Mouse (Mus musculus): ENCODE data around the gene Qtrt2. TPM values are rescaled to one million over a fixed set of nuclear protein-coding genes. Genes with fewer than 3 reads are reported as not detected.

Qtrt2 gene
- polyA plus RNA-seq, 1 experiment from 2014 or later = 17.9 TPM

DNA sequence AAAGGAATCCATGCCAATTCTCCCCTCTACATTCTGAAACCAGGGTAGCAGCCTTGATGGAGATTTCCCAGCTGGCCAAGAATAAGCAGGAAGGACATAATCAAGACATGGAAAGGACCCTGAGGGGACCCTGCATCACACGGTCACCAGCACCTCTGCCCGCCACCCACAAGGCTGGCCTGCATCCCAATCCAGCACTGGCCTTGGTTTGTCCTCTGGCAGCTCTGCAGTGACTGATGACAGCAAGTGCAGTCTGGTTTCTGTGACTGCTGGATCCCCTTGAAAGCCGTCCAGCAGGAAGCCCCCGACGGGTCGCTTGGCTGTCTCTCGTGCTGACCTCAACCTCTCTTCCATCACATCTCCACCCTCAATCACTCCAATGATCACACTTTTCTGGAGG is 55.2 kb downstream of the Qtrt2 start:
- no peak overlapping the region for H3K4me2 ChIP-seq (ENCODE audit: low read depth, low read length)
- no peak overlapping the region for H3K4me3 ChIP-seq (ENCODE audit: low read length)
- no peak overlapping the region for H3K9ac ChIP-seq (ENCODE audit: low read depth, low read length)
- no peak for ATAC-seq
- H3K27me3 ChIP-seq (replicated peaks; ENCODE audit: control insufficient read depth, insufficient read depth, low read length) = no peaks in the 10 kb centered on the region
- no peaks in the 10 kb centered on the region for H3K9me3 ChIP-seq (ENCODE audit: control insufficient read depth, low read length)
- no peaks in the 10 kb centered on the region for H3K4me1 ChIP-seq (ENCODE audit: control insufficient read depth, insufficient read depth, low read length)
- no peak overlapping the region for H3K27ac ChIP-seq (ENCODE audit: low read length)
- peaks cover 11% of the 10 kb centered on the region; the same call in 1 of the 2 replicates for H3K36me3 ChIP-seq (ENCODE audit: control insufficient read depth, insufficient read depth, low read length)
- WGBS = 84% methylated on average over 7 of the region's 7 CpGs

DNA sequence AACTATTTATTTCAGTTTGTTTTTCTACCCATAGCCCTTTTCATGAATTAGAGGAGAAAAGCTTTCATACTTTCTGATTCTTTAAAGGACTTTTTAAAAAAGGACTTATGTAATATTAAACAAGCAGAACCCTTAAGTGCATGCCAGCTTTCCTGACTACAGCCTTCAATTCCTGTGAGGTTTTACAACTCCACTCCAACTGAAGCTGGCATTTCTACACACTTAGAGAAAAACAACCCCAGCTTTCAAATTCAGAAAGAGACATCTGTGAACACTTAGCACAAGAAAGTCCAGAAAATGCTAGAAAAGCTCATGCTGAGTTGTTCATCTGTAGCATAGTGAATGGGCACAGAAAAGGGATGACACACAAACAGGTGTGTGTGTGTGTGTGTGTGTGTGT is 56.8 kb downstream of the Qtrt2 start:
- Histone ChIP-seq H3K4me3 (ENCODE audit: low read length) (no peak overlapping the region), H3K4me1 (ENCODE audit: control insufficient read depth, insufficient read depth, low read length) (no peaks in the 10 kb centered on the region), H3K4me2 (ENCODE audit: low read depth, low read length) (no peak overlapping the region), H3K27me3 (replicated peaks; ENCODE audit: control insufficient read depth, insufficient read depth, low read length) (no peaks in the 10 kb centered on the region), H3K27ac (ENCODE audit: low read length) (no peak overlapping the region), H3K9me3 (ENCODE audit: control insufficient read depth, low read length) (no peaks in the 10 kb centered on the region), H3K9ac (ENCODE audit: low read depth, low read length) (no peak overlapping the region), H3K36me3 (ENCODE audit: control insufficient read depth, insufficient read depth, low read length) (0 out of 2 replicates have a peak, but pooled peaks cover 9% of the 10 kb centered on the region)
- no peak for ATAC-seq

DNA sequence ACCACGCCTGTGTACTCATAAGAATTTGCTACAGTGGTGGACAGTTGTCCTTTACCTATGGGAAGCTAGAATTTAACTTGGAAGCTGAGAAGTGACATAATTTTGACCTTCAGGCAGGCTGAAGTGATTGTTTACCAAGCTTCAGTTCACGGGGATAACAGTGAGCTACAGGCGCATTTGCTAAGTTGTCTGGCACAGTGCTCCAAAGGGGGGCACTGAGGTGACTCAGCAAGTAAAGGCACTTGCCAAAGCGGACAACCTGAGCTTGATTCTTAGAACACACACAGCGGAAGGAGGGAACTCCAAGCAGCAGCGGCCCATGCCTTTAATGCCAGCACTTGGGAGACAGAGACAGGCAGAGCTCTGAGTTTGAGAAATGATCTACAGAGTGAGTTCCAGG is 66.0 kb downstream of the Qtrt2 start:
- 73% methylated on average over 6 of the region's 6 CpGs for WGBS
- ATAC-seq = no peak

DNA sequence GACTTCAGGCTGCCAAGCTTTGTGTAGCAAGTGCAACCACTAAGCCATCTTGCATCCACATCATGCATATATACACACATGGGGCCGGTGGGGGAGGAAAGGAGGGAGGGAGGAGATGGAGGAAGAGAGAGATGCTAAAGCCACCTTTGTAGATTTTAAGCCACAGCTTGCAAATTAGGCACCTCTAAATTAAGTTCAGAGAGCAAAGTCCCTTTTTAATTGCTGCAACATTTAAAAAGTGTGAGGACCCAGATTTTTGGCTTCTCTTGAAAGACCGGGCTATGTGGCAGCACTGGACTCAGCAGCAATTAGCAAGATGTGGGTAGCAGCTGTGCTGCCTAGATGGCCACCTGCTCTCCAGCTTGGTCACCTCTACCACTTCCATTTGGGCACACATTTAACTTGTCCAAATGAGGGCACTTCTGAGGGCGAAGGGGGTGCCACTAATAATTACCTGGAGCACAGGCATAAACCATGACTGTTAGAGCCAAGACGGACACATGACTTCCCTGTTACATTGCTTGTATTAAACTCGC is 67.6 kb downstream of the Qtrt2 start:
- peaks cover 12% of the 10 kb centered on the region for H3K36me3 ChIP-seq (ENCODE audit: control insufficient read depth, insufficient read depth, low read length)
- no peak overlapping the region for H3K9ac ChIP-seq (ENCODE audit: low read depth, low read length)
- no peak overlapping the region for H3K4me2 ChIP-seq (ENCODE audit: low read depth, low read length)
- no peaks in the 10 kb centered on the region for H3K27me3 ChIP-seq (replicated peaks; ENCODE audit: control insufficient read depth, insufficient read depth, low read length)
- no peak overlapping the region for H3K27ac ChIP-seq (ENCODE audit: low read length)
- no peaks in the 10 kb centered on the region for H3K4me1 ChIP-seq (ENCODE audit: control insufficient read depth, insufficient read depth, low read length)
- ATAC-seq = no peak
- no peaks in the 10 kb centered on the region for H3K9me3 ChIP-seq (ENCODE audit: control insufficient read depth, low read length)
- 88% methylated on average over 5 of the region's 5 CpGs for WGBS
- H3K4me3 ChIP-seq (ENCODE audit: low read length) = no peak overlapping the region

More for the DNA sequence above, 66.0 kb downstream of the Qtrt2 start:
- no peak overlapping the region for H3K4me3 ChIP-seq (ENCODE audit: low read length)
- H3K9me3 ChIP-seq (ENCODE audit: control insufficient read depth, low read length) = no peaks in the 10 kb centered on the region
- H3K27me3 ChIP-seq (replicated peaks; ENCODE audit: control insufficient read depth, insufficient read depth, low read length) = no peaks in the 10 kb centered on the region
- no peak overlapping the region for H3K4me2 ChIP-seq (ENCODE audit: low read depth, low read length)
- H3K4me1 ChIP-seq (ENCODE audit: control insufficient read depth, insufficient read depth, low read length) = no peaks in the 10 kb centered on the region
- peaks cover 12% of the 10 kb centered on the region for H3K36me3 ChIP-seq (ENCODE audit: control insufficient read depth, insufficient read depth, low read length)
- no peak overlapping the region for H3K9ac ChIP-seq (ENCODE audit: low read depth, low read length)
- no peak overlapping the region for H3K27ac ChIP-seq (ENCODE audit: low read length)

DNA sequence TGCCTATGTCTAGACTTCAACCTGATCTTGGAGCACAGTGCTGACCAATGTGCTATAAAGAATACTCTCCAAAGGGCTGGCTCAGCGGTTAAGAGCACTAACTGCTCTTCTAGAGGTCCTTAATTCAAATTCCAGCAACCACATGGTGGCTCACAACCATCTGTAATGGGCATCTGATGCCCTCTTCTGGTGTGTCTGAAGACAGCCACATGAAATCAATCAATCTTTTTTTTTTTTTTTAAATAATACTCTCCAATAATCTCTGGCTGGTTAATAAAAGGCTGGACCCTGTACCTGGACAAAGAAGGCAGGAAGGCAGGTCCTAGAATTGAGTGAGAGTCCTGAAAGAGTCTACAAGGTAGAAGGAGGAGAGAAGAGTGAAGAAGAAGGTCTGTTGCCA is 76.8 kb downstream of the Qtrt2 start:
- Histone ChIP-seq H3K27ac (ENCODE audit: low read length) (no peak overlapping the region), H3K9ac (ENCODE audit: low read depth, low read length) (no peak overlapping the region), H3K9me3 (ENCODE audit: control insufficient read depth, low read length) (no peaks in the 10 kb centered on the region), H3K4me3 (ENCODE audit: low read length) (no peak overlapping the region), H3K4me1 (ENCODE audit: control insufficient read depth, insufficient read depth, low read length) (no peaks in the 10 kb centered on the region), H3K4me2 (ENCODE audit: low read depth, low read length) (no peak overlapping the region), H3K36me3 (ENCODE audit: control insufficient read depth, insufficient read depth, low read length) (no peaks in the 10 kb centered on the region), H3K27me3 (replicated peaks; ENCODE audit: control insufficient read depth, insufficient read depth, low read length) (no peaks in the 10 kb centered on the region)
- ATAC-seq = no peak
- WGBS = 50% methylated on average over 1 of the region's 1 CpGs

DNA sequence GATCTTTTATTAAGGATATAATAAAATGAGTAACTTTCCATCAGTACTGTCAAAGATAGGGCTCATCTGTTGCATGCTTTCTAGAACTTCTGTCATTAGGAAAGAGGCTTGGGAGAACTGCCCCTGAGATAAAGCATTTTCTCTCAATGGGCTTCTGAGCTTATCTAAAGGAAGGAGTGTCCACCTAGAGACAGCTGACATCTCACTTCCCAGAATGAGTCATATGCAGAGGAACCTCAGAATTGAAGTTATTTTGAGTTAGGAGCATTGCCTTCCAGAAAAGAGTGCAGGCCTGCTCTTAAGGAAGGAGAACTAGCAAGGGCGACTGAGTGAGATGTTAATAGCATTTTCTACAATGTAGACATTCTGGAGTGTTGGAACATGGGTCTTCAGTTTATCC is 85.4 kb downstream of the Qtrt2 start:
- Histone ChIP-seq H3K36me3 (ENCODE audit: control insufficient read depth, insufficient read depth, low read length) (no peaks in the 10 kb centered on the region), H3K27ac (ENCODE audit: low read length) (no peak overlapping the region), H3K9me3 (ENCODE audit: control insufficient read depth, low read length) (no peaks in the 10 kb centered on the region), H3K4me2 (ENCODE audit: low read depth, low read length) (no peak overlapping the region), H3K4me1 (ENCODE audit: control insufficient read depth, insufficient read depth, low read length) (no peaks in the 10 kb centered on the region), H3K9ac (ENCODE audit: low read depth, low read length) (no peak overlapping the region), H3K4me3 (ENCODE audit: low read length) (no peak overlapping the region), H3K27me3 (replicated peaks; ENCODE audit: control insufficient read depth, insufficient read depth, low read length) (no peaks in the 10 kb centered on the region)
- no peak for ATAC-seq
- WGBS = 83% methylated on average over 1 of the region's 1 CpGs

DNA sequence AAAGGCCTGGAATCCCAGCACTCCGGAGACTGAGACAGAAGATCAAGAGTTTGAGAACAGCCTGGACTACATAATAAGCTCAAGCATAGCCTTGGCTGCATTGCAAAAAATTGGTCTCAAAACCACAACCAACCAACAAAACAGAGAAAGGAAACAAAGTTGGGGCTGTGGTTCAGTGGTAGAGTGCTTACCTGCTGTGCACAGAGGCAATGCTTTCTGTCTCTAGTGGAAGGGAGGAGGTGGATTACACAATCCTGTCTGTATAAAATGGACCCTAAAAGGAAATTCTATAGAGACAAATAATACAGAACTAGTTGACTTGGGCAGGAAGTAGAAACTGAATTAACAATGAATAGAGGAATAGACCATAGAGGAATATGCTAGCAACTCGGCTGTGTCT is 94.7 kb downstream of the Qtrt2 start:
- no peak for ATAC-seq
- no peaks in the 10 kb centered on the region for H3K4me1 ChIP-seq (ENCODE audit: control insufficient read depth, insufficient read depth, low read length)
- no peaks in the 10 kb centered on the region for H3K36me3 ChIP-seq (ENCODE audit: control insufficient read depth, insufficient read depth, low read length)
- H3K4me2 ChIP-seq (ENCODE audit: low read depth, low read length) = no peak overlapping the region
- H3K27me3 ChIP-seq (replicated peaks; ENCODE audit: control insufficient read depth, insufficient read depth, low read length) = no peaks in the 10 kb centered on the region
- WGBS = 87% methylated on average over 2 of the region's 2 CpGs
- no peaks in the 10 kb centered on the region for H3K9me3 ChIP-seq (ENCODE audit: control insufficient read depth, low read length)
- no peak overlapping the region for H3K27ac ChIP-seq (ENCODE audit: low read length)
- no peak overlapping the region for H3K4me3 ChIP-seq (ENCODE audit: low read length)
- no peak overlapping the region for H3K9ac ChIP-seq (ENCODE audit: low read depth, low read length)

DNA sequence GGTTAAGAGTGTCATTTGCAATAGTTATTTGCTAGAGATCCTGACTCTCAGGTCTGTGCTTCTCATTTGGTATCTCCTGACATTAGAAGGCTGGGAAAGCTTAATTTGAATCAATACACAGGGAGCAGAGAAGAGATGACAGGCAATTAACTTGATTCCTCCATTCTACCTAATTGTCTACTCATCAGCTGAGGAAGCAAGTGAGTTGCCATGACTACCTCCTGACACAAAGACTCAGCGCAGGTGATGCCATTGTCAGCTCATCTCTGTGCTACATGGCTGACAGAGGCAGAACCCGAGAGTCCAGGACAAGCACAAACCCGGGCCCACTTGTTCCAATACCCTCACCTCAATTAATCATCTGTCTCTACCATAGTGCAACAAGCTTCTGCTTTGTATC is 99.1 kb downstream of the Qtrt2 start:
- Histone ChIP-seq H3K4me1 (ENCODE audit: control insufficient read depth, insufficient read depth, low read length) (no peaks in the 10 kb centered on the region), H3K4me3 (ENCODE audit: low read length) (no peak overlapping the region), H3K27ac (ENCODE audit: low read length) (no peak overlapping the region), H3K4me2 (ENCODE audit: low read depth, low read length) (no peak overlapping the region), H3K9me3 (ENCODE audit: control insufficient read depth, low read length) (no peaks in the 10 kb centered on the region), H3K27me3 (replicated peaks; ENCODE audit: control insufficient read depth, insufficient read depth, low read length) (no peaks in the 10 kb centered on the region), H3K9ac (ENCODE audit: low read depth, low read length) (no peak overlapping the region), H3K36me3 (ENCODE audit: control insufficient read depth, insufficient read depth, low read length) (no peaks in the 10 kb centered on the region)
- no peak for ATAC-seq
- 80% methylated on average over 3 of the region's 3 CpGs for WGBS

DNA sequence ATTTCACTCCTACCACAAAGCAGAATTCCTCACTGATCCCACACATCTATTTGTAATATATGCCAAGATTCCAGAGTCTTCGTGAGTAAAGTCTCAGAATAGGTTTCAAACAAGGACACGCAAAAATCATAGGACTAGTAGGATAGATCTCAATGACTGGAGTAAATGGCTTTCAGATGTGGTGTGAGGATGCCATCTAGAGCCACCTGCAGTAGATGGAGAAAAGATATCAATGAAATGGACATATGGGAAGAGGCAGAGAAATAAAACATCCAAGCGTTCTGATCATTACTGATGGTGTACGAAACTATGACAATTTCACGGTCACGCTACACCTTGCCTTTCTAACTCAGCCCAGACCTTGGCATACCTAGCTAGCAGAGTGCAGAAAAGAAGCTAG is 108.2 kb downstream of the Qtrt2 start:
- no peak overlapping the region for H3K4me3 ChIP-seq (ENCODE audit: low read length)
- no peak overlapping the region for H3K9ac ChIP-seq (ENCODE audit: low read depth, low read length)
- H3K36me3 ChIP-seq (ENCODE audit: control insufficient read depth, insufficient read depth, low read length) = no peaks in the 10 kb centered on the region

DNA sequence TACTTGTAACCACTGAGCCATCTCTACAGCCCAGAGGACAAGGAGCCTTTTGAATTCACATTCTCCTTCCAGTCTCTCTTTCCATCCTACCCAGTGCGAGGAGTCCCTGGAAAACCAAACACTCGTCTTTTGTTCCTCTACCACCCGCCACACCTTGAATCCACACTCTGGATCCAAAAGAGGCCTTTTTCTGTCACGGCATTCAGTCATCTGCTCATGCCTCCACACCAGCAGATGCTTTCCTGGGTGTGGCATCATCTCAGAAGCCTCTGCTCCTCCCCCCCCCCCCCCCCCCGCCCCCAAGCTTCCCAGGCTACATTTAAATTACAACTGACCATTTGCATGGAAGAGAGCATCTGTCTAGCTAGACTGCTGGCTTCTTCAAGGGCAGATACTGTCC is 110.3 kb downstream of the Qtrt2 start:
- no peaks in the 10 kb centered on the region for H3K27me3 ChIP-seq (replicated peaks; ENCODE audit: control insufficient read depth, insufficient read depth, low read length)
- no peaks in the 10 kb centered on the region for H3K36me3 ChIP-seq (ENCODE audit: control insufficient read depth, insufficient read depth, low read length)
- H3K4me1 ChIP-seq (ENCODE audit: control insufficient read depth, insufficient read depth, low read length) = no peaks in the 10 kb centered on the region
- H3K9ac ChIP-seq (ENCODE audit: low read depth, low read length) = no peak overlapping the region
- ATAC-seq = no peak
- WGBS = 63% methylated on average over 5 of the region's 5 CpGs
- no peaks in the 10 kb centered on the region for H3K9me3 ChIP-seq (ENCODE audit: control insufficient read depth, low read length)
- H3K4me2 ChIP-seq (ENCODE audit: low read depth, low read length) = no peak overlapping the region
- no peak overlapping the region for H3K27ac ChIP-seq (ENCODE audit: low read length)
- no peak overlapping the region for H3K4me3 ChIP-seq (ENCODE audit: low read length)

More for the DNA sequence above, 108.2 kb downstream of the Qtrt2 start:
- Histone ChIP-seq H3K27ac (ENCODE audit: low read length) (no peak overlapping the region), H3K9me3 (ENCODE audit: control insufficient read depth, low read length) (no peaks in the 10 kb centered on the region), H3K4me1 (ENCODE audit: control insufficient read depth, insufficient read depth, low read length) (no peaks in the 10 kb centered on the region), H3K27me3 (replicated peaks; ENCODE audit: control insufficient read depth, insufficient read depth, low read length) (no peaks in the 10 kb centered on the region), H3K4me2 (ENCODE audit: low read depth, low read length) (no peak overlapping the region)
- ATAC-seq = no peak
- WGBS = 96% methylated on average over 6 of the region's 6 CpGs

All from intestine, embryonic 16.5 days (tissue).